Mouse (Mus musculus): ENCODE results near the gene Vmn1r226. TPM values are rescaled to one million over a fixed set of nuclear protein-coding genes. Genes with fewer than 3 reads are reported as not detected.

Gene Vmn1r226
- not detected for total RNA-seq (2021)

- intact Hi-C loops (cut with DNase I): no loop called here
- no peak for DNase-seq (ENCODE audit: low spot score in 2 of 2)
Measured at GRCm38 (mm10) chr17:20682543-20682942, at the start of gene Vmn1r226. Gene Vmn1r226, plus strand, starts transcription at chr17:20682843.

GRCm38 (mm10) chr17:20729543-20729942 is 46.9 kb downstream of the Vmn1r226 start, which contains the start of gene Vmn1r227:
Gene Vmn1r227, plus strand, starts transcription at chr17:20729843.
- DNase-seq (ENCODE audit: low spot score in 2 of 2): no peak
- intact Hi-C loops (cut with DNase I): no loop called here

Other genes starting within 250 kb of the Vmn1r226 start
- gene Vmn2r108, start 201.5 kb upstream of the Vmn1r226 start, total RNA-seq (2021): not detected
- gene Vmn1r225, start 184.7 kb upstream of the Vmn1r226 start, total RNA-seq (2021): not detected
- gene Vmn2r109, start 118.1 kb upstream of the Vmn1r226 start, total RNA-seq (2021): not detected
- not detected for gene Vmn2r110, start 86.4 kb upstream of the Vmn1r226 start, total RNA-seq (2021)
- gene Fpr-rs3, start 58.0 kb upstream of the Vmn1r226 start, total RNA-seq (2021): not detected
- gene Vmn1r227, start 47.0 kb downstream of the Vmn1r226 start, total RNA-seq (2021): not detected
- not detected for gene Vmn1r228, start 103.3 kb downstream of the Vmn1r226 start, total RNA-seq (2021)
- under 1 TPM; 0.07 to 0.09 TPM for gene Vmn1r229, start 128.7 kb downstream of the Vmn1r226 start, total RNA-seq (2021)
- gene Vmn1r230, start 157.6 kb downstream of the Vmn1r226 start, total RNA-seq (2021): not detected
- gene Vmn1r231, start 222.2 kb downstream of the Vmn1r226 start, total RNA-seq (2021): not detected
- gene Vmn1r232, start 236.9 kb downstream of the Vmn1r226 start, total RNA-seq (2021): not detected